Mouse (Mus musculus) ES-E14 (cell line): ENCODE data around the gene Plrg1.
A peak's percentile ranks its signal among the peaks of the same experiment; 100 is the strongest.

Experiments
- CHD2 ChIP-seq: IDR thresholded peaks from 2 replicates; pipeline ENCODE4 v1.6.1; 2014; ENCODE audit warnings: mild to moderate bottlenecking, low read depth, low read length, inconsistent platforms
- HCFC1 ChIP-seq: IDR thresholded peaks from 2 replicates; pipeline ENCODE4 v1.6.1; 2012; ENCODE audit warnings: low read length, inconsistent platforms, borderline replicate concordance; ENCODE audit not compliant: insufficient read depth
- MAFK ChIP-seq: IDR thresholded peaks from 2 replicates; pipeline ENCODE4 v1.6.1; 2014; ENCODE audit warnings: mild to moderate bottlenecking, low read depth, low read length, inconsistent platforms; ENCODE audit not compliant: insufficient read depth
- ZC3H11A ChIP-seq: IDR thresholded peaks from 2 replicates; pipeline ENCODE4 v1.6.1; 2012; ENCODE audit warnings: low read depth, mild to moderate bottlenecking, inconsistent platforms, low read length, borderline replicate concordance
- ZNF384 ChIP-seq: IDR thresholded peaks from 2 replicates; pipeline ENCODE4 v1.6.1; 2012; ENCODE audit warnings: low read depth, low read length, inconsistent platforms

GRCm38 (mm10) chr3:83110163-83110562 lies 54.8 kb downstream of the Plrg1 start:
- TF ChIP-seq HCFC1 (no peak), MAFK (no peak), ZC3H11A (no peak), CHD2 (no peak), ZNF384 (peak; percentile 90)
